Mouse (Mus musculus) C2C12 (cell line): ENCODE data around the gene Scfd2.

Experiments used
- CEBPB ChIP-seq: IDR thresholded peaks from one replicate; pipeline ENCODE4 v1.6.1; 2011; ENCODE audit warnings: low read depth, mild to moderate bottlenecking, control low read depth, moderate library complexity
- CTCF ChIP-seq: IDR thresholded peaks from one replicate; pipeline ENCODE4 v1.5.1; 2011; ENCODE audit not compliant: control insufficient read depth, insufficient read depth, insufficient read length
- MAX ChIP-seq: IDR thresholded peaks from one replicate; pipeline ENCODE4 v1.6.1; 2011; ENCODE audit warnings: mild to moderate bottlenecking, control low read depth
- MYOD1 ChIP-seq: IDR thresholded peaks from one replicate; pipeline ENCODE4 v1.6.1; 2011; ENCODE audit warnings: low read depth; ENCODE audit not compliant: control insufficient read depth, insufficient read length

DNA sequence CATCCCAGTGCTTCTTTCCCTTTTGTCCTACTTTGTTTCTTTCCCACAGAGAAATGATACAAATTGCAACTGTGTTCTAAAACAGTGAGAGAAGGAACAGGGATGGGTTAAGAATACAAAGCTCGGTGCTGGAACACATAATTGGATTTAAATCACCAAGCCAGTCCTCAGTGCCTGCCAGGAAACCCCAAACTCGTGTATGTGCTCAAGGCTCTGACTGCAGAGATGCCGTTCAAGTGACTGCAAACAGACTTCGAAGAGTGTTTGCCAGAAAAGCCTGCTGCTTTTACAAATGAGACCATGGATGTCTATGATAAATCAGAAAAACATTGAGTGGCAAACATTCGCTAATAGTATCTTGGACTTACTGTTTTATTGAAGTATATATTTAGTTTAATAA, 80.6 kb downstream of the Scfd2 start:
- TF ChIP-seq MAX, result no peak
- TF ChIP-seq CTCF, result no peak
- TF ChIP-seq MYOD1, result no peak
- no peak for TF ChIP-seq CEBPB
